Mouse (Mus musculus) lung, embryonic 14.5 days (tissue): Measurements from ENCODE around the gene Zar1l. TPM values are rescaled to one million over a fixed set of nuclear protein-coding genes. Genes with fewer than 3 reads are reported as not detected.

Experiments
- ATAC-seq: fragments of 200-750 bp; cut with Nextera tagmentation; 2 replicates; pipeline ENCODE4 v1.8.0; 2017; ENCODE audit warnings: mild to moderate bottlenecking, moderate TSS enrichment, moderate library complexity; ENCODE audit not compliant: insufficient read depth
- DNase-seq: peaks from one replicate; pipeline ENCODE4 v3.0.0-alpha.2; 2015
- H3K27ac ChIP-seq: fragments of 300-500 bp; sonication (generic); 2 replicates; pipeline ENCODE4 v1.5.1; 2014; ENCODE audit warnings: low read depth, mild to moderate bottlenecking, moderate library complexity
- H3K27me3 ChIP-seq: fragments of 300-500 bp; sonication (generic); 2 replicates; pipeline ENCODE4 v1.6.1; 2014; ENCODE audit warnings: low read length, control low read depth; ENCODE audit not compliant: insufficient read depth
- H3K36me3 ChIP-seq: fragments of 300-500 bp; sonication (generic); 2 replicates; pipeline ENCODE4 v1.6.1; 2014; ENCODE audit warnings: control low read depth; ENCODE audit not compliant: insufficient read depth
- H3K4me1 ChIP-seq: fragments of 300-500 bp; sonication (generic); 2 replicates; pipeline ENCODE4 v1.6.1; 2014; ENCODE audit warnings: antibody characterized with exemption, control low read depth; ENCODE audit not compliant: insufficient read depth
- H3K4me2 ChIP-seq: fragments of 300-500 bp; sonication (generic); 2 replicates; pipeline ENCODE4 v1.6.1; 2014; ENCODE audit warnings: mild to moderate bottlenecking
- H3K4me3 ChIP-seq: fragments of 300-500 bp; sonication (generic); 2 replicates; pipeline ENCODE4 v1.5.1; 2014; ENCODE audit warnings: low read depth, low read length
- H3K9ac ChIP-seq: fragments of 300-500 bp; sonication (generic); 2 replicates; pipeline ENCODE4 v1.6.1; 2014
- H3K9me3 ChIP-seq: fragments of 300-500 bp; sonication (generic); 2 replicates; pipeline ENCODE4 v1.6.1; 2016; ENCODE audit warnings: low read depth, low read length, control low read depth
- CTCF ChIP-seq: IDR thresholded peaks from 2 replicates; pipeline ENCODE4 v1.5.1; 2016; ENCODE audit warnings: antibody characterized with exemption, low read depth
- WGBS: fragments of 180-500 bp; shearing (Covaris S2); extraction: QIAGEN DNeasy Blood & Tissue Kit; methylation state at CpG from one replicate; pipeline ENCODE4 v1.1.7; 2014; 5-methylcytosine and 5-hydroxymethylcytosine counted together
- polyA plus RNA-seq: library from polyadenylated mRNA; unstranded; fragments of >200 nt; fragmentation: Nextera tagmentation; extraction: Ambion mirVana; gene quantifications from 2 replicates; pipeline ENCODE4 v1.2.1, GENCODE M21; 2014

Zar1l gene
- polyA plus RNA-seq, 1 experiment from 2014 or later, result not detected

- no peak for ATAC-seq
Measured at GRCm38 (mm10) chr5:150551637-150552036, 33.7 kb upstream of the Zar1l start.

GRCm38 (mm10) chr5:150543184-150543583 lies 25.2 kb upstream of the Zar1l start:
- 51% methylated on average over 2 of the region's 2 CpGs for WGBS
- no peaks in the 10 kb centered on the region for H3K4me1 ChIP-seq
- peaks cover 22% of the 10 kb centered on the region for H3K36me3 ChIP-seq
- no peak for TF ChIP-seq CTCF
- no peak overlapping the region for H3K27ac ChIP-seq
- H3K9me3 ChIP-seq, result no peaks in the 10 kb centered on the region
- ATAC-seq (no peak), DNase-seq (peak; percentile 52)
- no peak overlapping the region for H3K9ac ChIP-seq
- H3K27me3 ChIP-seq, result no peaks in the 10 kb centered on the region
- H3K4me2 ChIP-seq, result no peak overlapping the region
- no peak overlapping the region for H3K4me3 ChIP-seq

More at GRCm38 (mm10) chr5:150551637-150552036, 33.7 kb upstream of the Zar1l start:
- peaks cover 60% of the 10 kb centered on the region for H3K36me3 ChIP-seq
- no peak overlapping the region for H3K4me2 ChIP-seq
- no peak overlapping the region for H3K4me3 ChIP-seq
- 49% methylated on average over 3 of the region's 3 CpGs for WGBS
- DNase-seq, result peak; percentile 37
- H3K9me3 ChIP-seq, result no peaks in the 10 kb centered on the region
- peak; percentile 36 for TF ChIP-seq CTCF
- H3K27ac ChIP-seq, result no peak overlapping the region
- H3K9ac ChIP-seq, result no peak overlapping the region
- H3K4me1 ChIP-seq, result no peaks in the 10 kb centered on the region
- H3K27me3 ChIP-seq, result no peaks in the 10 kb centered on the region

- Histone ChIP-seq H3K27ac (no peak overlapping the region), H3K4me3 (no peak overlapping the region), H3K36me3 (peaks cover 29% of the 10 kb centered on the region), H3K9me3 (no peaks in the 10 kb centered on the region), H3K9ac (no peak overlapping the region), H3K4me1 (no peaks in the 10 kb centered on the region), H3K27me3 (no peaks in the 10 kb centered on the region), H3K4me2 (no peak overlapping the region)
- 92% methylated on average over 1 of the region's 1 CpGs for WGBS
- DNase-seq (no peak), ATAC-seq (no peak)
- no peak for TF ChIP-seq CTCF
Measured at GRCm38 (mm10) chr5:150541302-150541701, 23.3 kb upstream of the Zar1l start.

GRCm38 (mm10) chr5:150525239-150525638 lies 7.3 kb upstream of the Zar1l start:
- no peak overlapping the region for H3K4me2 ChIP-seq
- H3K27me3 ChIP-seq, result no peaks in the 10 kb centered on the region
- ATAC-seq, result no peak
- no peak overlapping the region for H3K4me3 ChIP-seq
- TF ChIP-seq CTCF, result no peak
- H3K4me1 ChIP-seq, result peaks cover 10% of the 10 kb centered on the region
- H3K36me3 ChIP-seq, result peaks cover 1% of the 10 kb centered on the region; the same call in 1 of the 2 replicates
- WGBS, result 81% methylated on average over 2 of the region's 2 CpGs
- no peak for DNase-seq
- H3K27ac ChIP-seq, result no peak overlapping the region
- H3K9ac ChIP-seq, result no peak overlapping the region
- H3K9me3 ChIP-seq, result no peaks in the 10 kb centered on the region

- H3K4me2 ChIP-seq, result peak overlapping the region; percentile 77
- 5% methylated on average over 11 of the region's 11 CpGs for WGBS
- no peak; the same call in 1 of the 2 replicates for ATAC-seq
Measured at GRCm38 (mm10) chr5:150522867-150523234, 4.9 kb upstream of the Zar1l start.

GRCm38 (mm10) chr5:150521937-150522866 lies 4.2 kb upstream of the Zar1l start, which contains the start of gene Brca2:
TSS of gene Brca2 (plus strand) at chr5:150522630.
- WGBS, result 4% methylated on average over 62 of the region's 63 CpGs
- H3K9ac ChIP-seq, result peak within 1 kb of the TSS; percentile 95
- no peaks in the 10 kb centered on the region for H3K9me3 ChIP-seq
- H3K27ac ChIP-seq, result peak within 1 kb of the TSS; percentile 85
- H3K36me3 ChIP-seq, result no peaks in the 10 kb centered on the region
- peak; percentile 97 for ATAC-seq
- no peaks in the 10 kb centered on the region for H3K27me3 ChIP-seq
- peak within 1 kb of the TSS; percentile 77 for H3K4me2 ChIP-seq
- H3K4me3 ChIP-seq, result peak within 1 kb of the TSS; percentile 82
- peaks cover 10% of the 10 kb centered on the region for H3K4me1 ChIP-seq
- no peak for TF ChIP-seq CTCF
- DNase-seq, result peak; percentile 96

More at GRCm38 (mm10) chr5:150522867-150523234, 4.9 kb upstream of the Zar1l start:
- TF ChIP-seq CTCF, result no peak
- H3K4me3 ChIP-seq, result peak overlapping the region; percentile 82
- H3K36me3 ChIP-seq, result no peaks in the 10 kb centered on the region
- H3K9me3 ChIP-seq, result no peaks in the 10 kb centered on the region
- H3K27ac ChIP-seq, result peak overlapping the region; percentile 85
- H3K4me1 ChIP-seq, result peaks cover 10% of the 10 kb centered on the region
- no peaks in the 10 kb centered on the region for H3K27me3 ChIP-seq
- DNase-seq, result no peak
- H3K9ac ChIP-seq, result peak overlapping the region; percentile 95

GRCm38 (mm10) chr5:150519551-150519950 lies 1.6 kb upstream of the Zar1l start:
- Histone ChIP-seq H3K27me3 (no peaks in the 10 kb centered on the region), H3K4me3 (no peak overlapping the region), H3K36me3 (no peaks in the 10 kb centered on the region), H3K9ac (no peak overlapping the region), H3K9me3 (no peaks in the 10 kb centered on the region), H3K4me2 (no peak overlapping the region), H3K27ac (no peak overlapping the region), H3K4me1 (peaks cover 10% of the 10 kb centered on the region)
- 87% methylated on average over 1 of the region's 1 CpGs for WGBS
- ATAC-seq (no peak), DNase-seq (peak; percentile 54)
- TF ChIP-seq CTCF, result peak; percentile 42
